Mouse (Mus musculus) erythroblast, embryonic 14.5 days (primary cell): ENCODE measurements around the gene Gbgt1.

Experiments
- GATA1 ChIP-seq: IDR thresholded peaks from 2 replicates; pipeline ENCODE4 v1.6.1; 2012; ENCODE audit warnings: low read length, inconsistent platforms, mixed read lengths
- TAL1 ChIP-seq: IDR thresholded peaks from 3 replicates; pipeline ENCODE4 v1.6.1; 2012; ENCODE audit warnings: low read length, inconsistent platforms, mixed read lengths

DNA sequence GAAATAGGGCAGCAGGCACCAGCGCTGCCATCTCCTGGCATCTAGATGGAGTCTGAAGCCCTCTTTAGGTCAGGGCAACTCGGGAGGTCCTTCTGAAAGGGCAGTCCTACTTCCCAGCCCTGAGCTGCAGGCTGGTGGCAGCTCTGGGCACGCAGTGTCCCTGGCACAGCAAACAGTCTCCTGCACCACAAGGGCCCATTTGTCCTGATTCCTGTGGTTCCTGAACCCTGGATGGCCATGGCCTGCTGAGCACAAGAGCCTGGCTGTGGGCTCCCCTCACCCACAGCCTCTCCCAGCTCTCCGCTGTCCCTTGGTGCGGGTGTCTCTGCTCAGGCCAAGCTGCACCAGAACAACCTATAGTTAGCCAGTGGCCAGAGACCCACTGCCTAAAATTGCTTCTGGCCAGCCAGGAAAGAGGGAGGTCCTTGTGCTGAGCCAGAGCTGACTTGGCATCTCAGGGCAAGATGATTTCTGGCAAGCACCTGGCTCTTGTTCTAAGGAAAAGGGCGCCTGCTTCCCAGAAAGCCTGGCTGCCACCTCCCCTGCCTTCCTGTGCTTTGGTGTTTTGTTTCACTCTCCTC, 25.0 kb downstream of the Gbgt1 start:
- TF ChIP-seq TAL1 (no peak), GATA1 (no peak)
